Mouse (Mus musculus) midbrain, postnatal 0 days (tissue): Measurements from ENCODE around the gene Pik3r3. TPM values are rescaled to one million over a fixed set of nuclear protein-coding genes. Genes with fewer than 3 reads are reported as not detected.

Source experiments
- ATAC-seq: fragments of 200-750 bp; cut with Nextera tagmentation; 2 replicates; pipeline ENCODE4 v1.8.0; 2017; ENCODE audit warnings: moderate number of reproducible peaks, mild to moderate bottlenecking, moderate TSS enrichment, moderate library complexity; ENCODE audit not compliant: low FRiP score
- DNase-seq: peaks from one replicate; pipeline ENCODE4 v3.0.0-alpha.2; 2015; ENCODE audit warnings: low spot score
- H3K27ac ChIP-seq: fragments of 300-500 bp; sonication (generic); 2 replicates; pipeline ENCODE4 v1.5.1; 2014; ENCODE audit warnings: low read depth, mild to moderate bottlenecking, low read length, mixed read lengths
- H3K27me3 ChIP-seq: fragments of 300-500 bp; sonication (generic); 2 replicates; pipeline ENCODE4 v1.6.1; 2014; ENCODE audit warnings: low read length, control low read depth, mixed read lengths; ENCODE audit not compliant: insufficient read depth
- H3K36me3 ChIP-seq: fragments of 300-500 bp; sonication (generic); 2 replicates; pipeline ENCODE4 v1.6.1; 2014; ENCODE audit warnings: low read length, control low read depth, mixed read lengths; ENCODE audit not compliant: insufficient read depth
- H3K4me1 ChIP-seq: fragments of 300-500 bp; sonication (generic); 2 replicates; pipeline ENCODE4 v1.6.1; 2014; ENCODE audit warnings: mild to moderate bottlenecking, control low read depth, antibody characterized with exemption, low read length, mixed read lengths; ENCODE audit not compliant: insufficient read depth
- H3K4me2 ChIP-seq: fragments of 300-500 bp; sonication (generic); 2 replicates; pipeline ENCODE4 v1.6.1; 2014; ENCODE audit warnings: low read depth, mild to moderate bottlenecking, low read length, mixed read lengths; ENCODE audit not compliant: poor library complexity, severe bottlenecking
- H3K4me3 ChIP-seq: fragments of 300-500 bp; sonication (generic); 2 replicates; pipeline ENCODE4 v1.5.1; 2014; ENCODE audit warnings: low read depth, mild to moderate bottlenecking, low read length, moderate library complexity
- H3K9ac ChIP-seq: fragments of 300-500 bp; sonication (generic); replicated peaks from 2 replicates; pipeline ENCODE4 v1.6.1; 2014; ENCODE audit warnings: mild to moderate bottlenecking, low read length, moderate library complexity, mixed read lengths; ENCODE audit not compliant: poor library complexity, severe bottlenecking
- H3K9me3 ChIP-seq: fragments of 300-500 bp; sonication (generic); 2 replicates; pipeline ENCODE4 v1.6.1; 2016; ENCODE audit warnings: low read length, control low read depth
- CTCF ChIP-seq: IDR thresholded peaks from 2 replicates; pipeline ENCODE4 v1.5.1; 2016; ENCODE audit warnings: antibody characterized with exemption, mild to moderate bottlenecking
- WGBS: fragments of 180-500 bp; shearing (Covaris S2); extraction: QIAGEN DNeasy Blood & Tissue Kit; methylation state at CpG from one replicate; pipeline ENCODE4 v1.1.7; 2014; 5-methylcytosine and 5-hydroxymethylcytosine counted together
- polyA plus RNA-seq: library from polyadenylated mRNA; unstranded; fragments of >200 nt; fragmentation: Nextera tagmentation; extraction: Ambion mirVana; gene quantifications from 2 replicates; pipeline ENCODE4 v1.2.1, GENCODE M21; 2015
- total RNA-seq: library from RNA; depleted of rRNA; stranded (reverse); fragments of >200 nt; gene quantifications from 2 replicates; pipeline ENCODE4 v1.2.3, GENCODE M21; 2014

Gene Pik3r3
- total and polyA plus RNA-seq, 2 experiments from 2014 or later: 47.3 to 48.3 TPM

GRCm38 (mm10) chr4:116268220-116268619 is 46.8 kb downstream of the Pik3r3 start:
- H3K36me3 ChIP-seq: peaks cover 20% of the 10 kb centered on the region; the same call in 1 of the 2 replicates
- DNase-seq (no peak), ATAC-seq (no peak)
- H3K4me3 ChIP-seq: no peak overlapping the region
- no peak overlapping the region for H3K27ac ChIP-seq
- H3K27me3 ChIP-seq: no peaks in the 10 kb centered on the region
- peak; percentile 15; the same call in 1 of the 2 replicates for TF ChIP-seq CTCF
- 97% methylated on average over 6 of the region's 6 CpGs for WGBS
- no peaks in the 10 kb centered on the region for H3K9me3 ChIP-seq
- H3K9ac ChIP-seq: no peak overlapping the region
- H3K4me1 ChIP-seq: no peaks in the 10 kb centered on the region
- no peak overlapping the region for H3K4me2 ChIP-seq

DNA sequence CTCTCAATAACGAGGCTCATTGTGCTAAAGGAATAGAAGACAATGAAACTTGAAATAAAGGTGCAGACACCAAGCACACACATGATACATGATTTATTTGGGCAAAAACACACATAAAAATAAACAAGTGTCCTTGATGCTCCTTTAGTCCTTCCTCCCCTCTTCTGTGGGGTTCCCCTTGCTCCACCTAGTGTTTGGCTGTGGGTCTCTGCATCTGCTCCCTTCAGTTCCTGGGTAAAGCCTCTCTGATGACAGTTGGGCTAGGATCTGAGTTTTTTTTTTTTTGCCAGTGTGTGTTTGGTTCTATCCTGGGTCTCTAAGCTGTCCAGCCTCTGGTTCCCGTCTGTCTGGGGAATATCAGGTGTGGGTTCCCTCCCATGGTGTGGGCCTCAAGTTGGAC is 60.8 kb downstream of the Pik3r3 start:
- Histone ChIP-seq H3K27me3 (no peaks in the 10 kb centered on the region), H3K9me3 (no peaks in the 10 kb centered on the region), H3K36me3 (peaks cover 15% of the 10 kb centered on the region), H3K4me3 (no peak overlapping the region), H3K4me2 (no peak overlapping the region), H3K4me1 (no peaks in the 10 kb centered on the region), H3K9ac (no peak overlapping the region), H3K27ac (no peak overlapping the region)
- 83% methylated on average over 2 of the region's 2 CpGs for WGBS
- no peak for ATAC-seq
- DNase-seq: peak; percentile 13
- peak; percentile 64 for TF ChIP-seq CTCF

- Histone ChIP-seq H3K27ac (no peak overlapping the region), H3K9ac (no peak overlapping the region), H3K4me3 (no peak overlapping the region), H3K9me3 (no peaks in the 10 kb centered on the region), H3K27me3 (no peaks in the 10 kb centered on the region), H3K4me2 (no peak overlapping the region), H3K36me3 (peaks cover 28% of the 10 kb centered on the region), H3K4me1 (no peaks in the 10 kb centered on the region)
- TF ChIP-seq CTCF: no peak
- DNase-seq (peak; percentile 34), ATAC-seq (no peak)
- 87% methylated on average over 6 of the region's 6 CpGs for WGBS
These were observed 70.1 kb downstream of the Pik3r3 start for GRCm38 (mm10) chr4:116291561-116291960.

DNA sequence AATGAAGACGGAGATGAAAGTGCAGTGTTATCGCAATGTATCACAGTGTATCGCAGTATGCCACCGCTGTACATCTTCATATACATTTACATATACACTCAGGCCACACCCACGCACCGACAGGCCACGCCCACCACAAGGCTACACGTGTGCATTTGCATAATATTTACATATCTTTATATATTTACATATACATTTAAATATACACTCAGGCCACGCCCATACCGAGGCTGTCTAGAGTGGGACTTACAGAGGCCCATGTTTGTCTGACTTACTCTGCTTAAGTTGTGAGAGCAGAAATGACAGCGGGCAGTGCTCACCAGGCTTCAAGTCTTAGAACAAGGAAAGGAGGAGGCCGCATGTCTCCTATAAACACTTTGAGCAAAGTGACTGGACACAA is 71.9 kb downstream of the Pik3r3 start:
- Histone ChIP-seq H3K36me3 (peaks cover 17% of the 10 kb centered on the region), H3K4me2 (no peak overlapping the region), H3K4me3 (no peak overlapping the region), H3K4me1 (no peaks in the 10 kb centered on the region), H3K9me3 (no peaks in the 10 kb centered on the region), H3K27ac (no peak overlapping the region), H3K27me3 (no peaks in the 10 kb centered on the region), H3K9ac (no peak overlapping the region)
- no peak for DNase-seq
- TF ChIP-seq CTCF: no peak
- 91% methylated on average over 12 of the region's 12 CpGs for WGBS
- no peak for ATAC-seq

DNA sequence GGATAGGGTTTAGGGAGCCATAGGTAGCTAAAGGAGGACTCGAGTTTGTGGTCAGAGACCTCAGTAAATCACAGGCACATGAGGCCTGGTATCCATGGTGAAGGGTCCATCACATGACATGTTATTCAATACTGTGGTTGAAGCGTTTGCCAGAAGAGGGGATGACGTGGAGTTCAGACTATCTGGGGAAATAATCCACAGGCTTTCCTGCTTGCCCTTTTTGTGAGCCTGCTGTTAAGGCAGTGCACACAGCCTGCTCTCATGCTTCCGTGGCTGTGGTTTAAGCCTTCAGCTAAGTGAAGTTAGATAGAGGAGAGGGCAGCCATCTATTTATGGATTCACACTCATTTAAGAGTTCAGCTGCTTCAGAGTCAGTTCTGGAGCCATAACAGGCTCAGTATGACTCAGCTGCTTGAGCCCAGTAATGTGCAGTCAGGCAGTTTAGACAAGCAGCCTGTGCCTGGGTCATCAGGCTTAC is 79.5 kb downstream of the Pik3r3 start:
- Histone ChIP-seq H3K4me3 (no peak overlapping the region), H3K9me3 (no peaks in the 10 kb centered on the region), H3K9ac (no peak overlapping the region), H3K36me3 (peaks cover 18% of the 10 kb centered on the region), H3K27me3 (no peaks in the 10 kb centered on the region), H3K4me2 (no peak overlapping the region), H3K4me1 (no peaks in the 10 kb centered on the region), H3K27ac (no peak overlapping the region)
- no peak for TF ChIP-seq CTCF
- ATAC-seq: no peak
- no peak for DNase-seq
- WGBS: 68% methylated on average over 4 of the region's 4 CpGs

DNA sequence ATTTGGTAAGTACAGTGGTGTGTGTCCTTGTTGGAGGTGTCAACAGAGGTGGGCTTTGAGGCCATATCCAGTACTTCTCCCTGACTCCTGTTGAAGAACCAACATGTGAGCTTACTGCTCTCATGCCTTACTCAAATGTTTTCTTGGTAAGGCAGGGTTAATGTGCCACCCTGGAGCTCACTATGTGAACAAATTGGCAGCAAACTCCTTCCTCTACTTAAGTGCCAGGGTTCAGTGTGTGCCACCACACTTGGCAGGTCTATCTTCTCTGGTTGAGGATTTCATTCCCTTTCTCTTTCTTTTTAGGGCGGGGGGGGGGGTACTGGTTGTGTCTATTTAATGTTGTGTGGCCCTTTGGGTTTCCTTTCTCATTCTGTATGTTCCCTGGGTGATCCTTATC is 83.1 kb downstream of the Pik3r3 start:
- H3K4me2 ChIP-seq: no peak overlapping the region
- ATAC-seq (no peak), DNase-seq (no peak)
- no peak overlapping the region for H3K27ac ChIP-seq
- H3K4me1 ChIP-seq: no peaks in the 10 kb centered on the region
- H3K4me3 ChIP-seq: no peak overlapping the region
- no peaks in the 10 kb centered on the region for H3K9me3 ChIP-seq
- no peak overlapping the region for H3K9ac ChIP-seq
- WGBS: 8% methylated on average over 1 of the region's 1 CpGs
- H3K36me3 ChIP-seq: peaks cover 47% of the 10 kb centered on the region
- no peak for TF ChIP-seq CTCF
- no peaks in the 10 kb centered on the region for H3K27me3 ChIP-seq
